Mouse (Mus musculus): ENCODE data around the gene Smc3.
"Not testable (repeated sequence)": the region's sequence is repeated elsewhere in the genome, so short reads cannot be mapped to it uniquely, and the experiment has no call there.

DNA sequence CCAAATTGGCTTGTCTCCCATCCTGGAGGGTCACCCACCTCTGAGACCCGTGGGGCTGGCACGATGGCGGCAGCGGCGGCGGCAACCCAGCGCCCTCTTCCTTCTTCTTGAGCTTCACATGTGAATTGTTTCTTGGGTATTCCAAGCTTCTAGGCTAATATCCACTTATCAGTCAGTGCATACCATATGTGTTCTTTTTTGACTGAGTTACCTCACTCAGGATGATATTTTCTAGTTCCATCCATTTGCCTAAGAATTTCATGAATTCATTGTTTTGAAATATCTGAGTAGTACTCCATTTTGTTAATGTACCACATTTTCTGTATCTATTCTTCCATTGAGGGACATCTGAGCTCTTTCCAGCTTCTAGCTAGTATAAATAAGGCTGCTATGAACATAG lies 11.2 kb upstream of the Smc3 start, which contains the start of gene Nutf2-ps1:
- not testable (repeated sequence) for TF ChIP-seq CTCF (conservative IDR thresholded peaks at IDR 0.05 in 1 of 2, IDR thresholded peaks at IDR 0.05 in 1 of 2; ENCODE audit: low read depth in 2 of 2, low read length in 2 of 2); HCFC1 (IDR thresholded peaks at IDR 0.05; ENCODE audit: low read depth, low read length); EP300 (IDR thresholded peaks at IDR 0.05; ENCODE audit: low read length); POLR2A (IDR thresholded peaks at IDR 0.05; ENCODE audit: low read depth, low read length); MAZ (IDR thresholded peaks at IDR 0.05; ENCODE audit: low read depth, low read length); UBTF (IDR thresholded peaks at IDR 0.05; ENCODE audit: low read depth, low read length); CHD1 (IDR thresholded peaks at IDR 0.05; ENCODE audit: low read depth, low read length); BHLHE40 (IDR thresholded peaks at IDR 0.05; ENCODE audit: low read depth, low read length); GABPA (IDR thresholded peaks at IDR 0.05; ENCODE audit: insufficient replicate concordance, low read depth, low read length); ZNF384 (IDR thresholded peaks at IDR 0.05; ENCODE audit: low read depth, low read length); MXI1 (IDR thresholded peaks at IDR 0.05; ENCODE audit: low read depth, low read length); E2F4 (IDR thresholded peaks at IDR 0.05; ENCODE audit: insufficient replicate concordance, low read depth, low read length)

Measured in CH12.LX (cell line).